Mouse (Mus musculus): ENCODE measurements around the gene Klhl2.

The Klhl2 gene

GRCm38 (mm10) chr8:64690845-64691244 lies 159.0 kb downstream of the Klhl2 start:
- no peak for DNase-seq

- DNase-seq, result no peak
Observed at GRCm38 (mm10) chr8:64690306-64690705, 159.5 kb downstream of the Klhl2 start.

All from kidney, postnatal 25 days (tissue).